Mouse (Mus musculus) spleen, embryonic (tissue): ENCODE measurements around the gene St6gal1.

Experiments
- CTCF ChIA-PET: fragments of 350-600 bp; sonication (Branson Sonifier 250); formaldehyde crosslinking; loops from one replicate; lab custom pipeline; 2022; lab: Charles Lee

Gene St6gal1

GRCm38 (mm10) chr16:23223166-23223870, 1.2 kb upstream of the St6gal1 start:
- CTCF ChIA-PET, result interaction anchor here (0.5 to 0.7 kb wide), 3 partner anchors 43 to 139 kb away, joined by 3 to 8 read pairs (median 4); no protein-coding TSS in a partner anchor

DNA sequence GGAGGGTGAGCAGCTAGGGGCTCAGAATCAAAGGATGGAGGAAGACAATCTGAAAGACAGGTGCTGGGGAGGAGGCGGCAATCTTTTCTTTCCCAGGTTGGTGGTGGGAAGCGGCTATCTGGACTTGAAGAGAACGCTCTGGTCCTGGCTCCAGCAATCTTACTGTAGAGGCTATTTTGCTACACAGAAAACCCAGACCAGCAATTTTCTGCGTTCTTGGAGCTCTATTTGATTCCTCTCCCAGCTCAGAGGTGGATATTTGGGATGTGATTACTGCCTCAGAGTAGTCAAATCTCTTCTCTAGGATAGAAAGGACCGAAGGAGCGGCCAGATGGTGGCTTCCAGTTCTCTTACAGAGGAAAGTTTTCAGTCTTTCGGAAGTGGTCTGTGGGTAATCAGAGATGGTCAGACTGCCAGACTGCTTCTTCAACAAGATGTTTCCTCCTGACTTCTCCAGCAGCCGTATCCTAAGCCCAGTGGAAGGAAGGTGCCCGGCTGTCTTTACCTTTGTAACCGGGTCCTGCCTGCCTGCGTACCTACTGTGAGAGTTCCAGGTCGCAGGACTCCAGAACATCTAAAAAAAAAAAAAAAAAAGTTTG, 570 bp upstream of the St6gal1 start:
- CTCF ChIA-PET, result interaction anchor here (0.7 kb wide), 1 partner anchor 44 kb away, joined by 3 read pairs; no protein-coding TSS in a partner anchor

DNA sequence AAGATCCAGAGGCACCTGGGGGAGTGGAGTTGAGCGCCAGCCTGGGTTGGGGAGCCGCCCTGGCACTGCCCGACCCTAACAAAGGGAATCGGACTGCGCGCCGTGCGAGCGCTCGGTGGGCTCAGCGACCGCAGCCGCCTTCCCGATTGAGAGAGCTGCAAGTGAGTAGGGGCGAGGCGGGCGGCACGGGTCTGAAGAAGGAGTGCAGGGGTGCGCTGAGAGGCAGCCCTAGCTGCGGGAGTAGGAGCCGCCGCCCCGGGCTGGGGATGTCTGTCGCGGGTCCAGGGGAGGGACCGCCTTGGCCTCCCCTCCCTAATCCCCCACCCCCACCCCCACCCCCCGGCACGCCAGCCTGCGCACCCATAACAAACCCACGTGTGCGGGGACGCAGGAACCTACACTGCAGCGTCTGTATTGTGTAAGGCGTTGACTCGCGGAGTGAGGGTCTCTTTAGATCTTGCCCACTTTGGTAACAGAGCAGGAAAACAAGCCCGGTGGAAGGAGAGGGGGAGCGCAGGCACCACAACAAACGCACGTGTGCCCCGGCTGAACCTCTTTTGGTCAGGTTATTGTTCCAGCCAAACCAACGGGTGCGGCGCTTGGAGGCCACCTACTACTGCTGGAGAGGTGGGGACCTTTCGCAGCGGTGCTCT, 655 bp downstream of the St6gal1 start:
- CTCF ChIA-PET, result no interaction called here

DNA sequence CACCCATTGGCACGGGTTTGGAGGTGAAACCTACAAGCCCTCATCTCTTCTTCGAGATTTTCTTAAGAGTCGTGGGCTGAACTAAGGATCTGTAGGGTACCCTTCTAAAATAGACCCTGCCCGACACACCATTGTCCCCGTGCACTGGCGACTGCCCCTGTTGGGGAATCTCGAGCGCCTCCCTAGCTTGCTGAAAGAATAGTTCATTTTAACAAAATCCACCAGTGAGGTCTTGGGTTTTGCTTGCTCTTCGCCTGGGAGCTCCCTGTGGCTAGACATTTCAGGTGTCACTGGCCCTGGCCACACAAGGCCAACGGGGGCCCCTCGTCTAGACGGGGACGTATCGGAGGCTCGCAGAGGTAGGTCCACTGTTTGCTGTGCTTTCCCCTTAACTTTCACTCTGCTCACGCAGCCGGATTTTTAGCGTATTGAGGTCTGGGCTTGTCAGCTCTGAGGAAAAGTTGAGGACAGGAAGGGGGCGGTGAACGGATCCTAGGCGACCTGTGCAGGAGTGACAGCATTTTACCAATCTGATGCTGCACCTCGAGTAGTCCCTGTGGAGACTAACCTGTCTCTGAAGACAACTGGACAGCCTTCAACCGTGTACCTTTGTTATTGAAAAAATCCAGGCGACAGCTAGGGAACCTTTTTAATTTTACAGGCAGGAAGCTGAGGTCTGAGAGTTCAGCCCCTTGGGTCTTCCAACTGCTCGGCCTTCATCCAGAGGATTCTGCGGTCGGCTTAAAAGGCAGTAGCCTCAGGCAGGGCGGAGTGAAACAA, 1.5 kb downstream of the St6gal1 start:
- CTCF ChIA-PET, result no interaction called here

DNA sequence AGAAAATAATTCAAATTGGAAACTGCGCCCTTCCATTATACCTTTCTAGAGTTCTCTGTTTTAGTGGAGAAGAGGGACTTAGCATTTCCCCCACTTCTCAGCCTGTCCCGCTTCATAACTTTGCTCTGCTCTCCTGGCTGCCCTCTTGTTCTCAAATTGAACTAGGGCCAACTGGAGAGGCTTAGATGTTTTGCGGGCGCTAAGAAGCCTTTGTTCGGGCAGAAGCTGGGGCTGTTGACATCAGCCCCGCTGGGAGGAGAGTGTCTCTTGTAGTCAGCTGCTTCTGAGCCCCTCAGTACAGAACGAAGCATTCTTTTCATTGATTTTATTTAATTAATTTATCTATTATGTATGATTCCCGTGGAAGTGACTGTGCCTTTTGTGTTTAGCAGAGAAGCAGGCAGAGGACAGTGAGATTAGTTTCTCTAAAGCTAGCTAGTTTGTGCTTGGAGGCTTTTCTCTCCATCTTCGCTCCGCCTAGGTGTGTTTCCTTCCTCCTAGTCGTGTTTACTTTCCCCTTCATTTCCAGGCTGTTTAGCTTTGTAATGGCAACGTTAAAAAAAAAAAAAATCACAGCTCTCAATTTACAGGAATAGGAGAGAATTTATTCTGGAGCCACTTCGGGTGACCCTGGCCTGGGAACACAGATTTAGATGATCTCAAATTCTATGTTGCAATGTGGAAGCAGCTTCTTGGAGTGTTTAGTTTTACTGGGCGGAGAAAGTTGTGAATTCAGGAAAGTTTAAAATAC, 2.2 kb downstream of the St6gal1 start:
- CTCF ChIA-PET, result interaction anchor here (0.5 kb wide), 1 partner anchor 1548 kb away, joined by 3 read pairs; no protein-coding TSS in a partner anchor

- CTCF ChIA-PET, result no interaction called here
These were observed 3.3 kb downstream of the St6gal1 start for GRCm38 (mm10) chr16:23227851-23228250.

- CTCF ChIA-PET, result no interaction called here
These were observed 3.9 kb downstream of the St6gal1 start for GRCm38 (mm10) chr16:23228486-23228885.

- CTCF ChIA-PET, result no interaction called here
These were observed 5.4 kb downstream of the St6gal1 start for GRCm38 (mm10) chr16:23229945-23230344.

- CTCF ChIA-PET, result interaction anchor here (0.6 to 0.9 kb wide), 2 partner anchors 49 to 111 kb away, joined by 3 to 17 read pairs; no protein-coding TSS in a partner anchor
These were observed 6.6 kb downstream of the St6gal1 start for GRCm38 (mm10) chr16:23231168-23231567.

DNA sequence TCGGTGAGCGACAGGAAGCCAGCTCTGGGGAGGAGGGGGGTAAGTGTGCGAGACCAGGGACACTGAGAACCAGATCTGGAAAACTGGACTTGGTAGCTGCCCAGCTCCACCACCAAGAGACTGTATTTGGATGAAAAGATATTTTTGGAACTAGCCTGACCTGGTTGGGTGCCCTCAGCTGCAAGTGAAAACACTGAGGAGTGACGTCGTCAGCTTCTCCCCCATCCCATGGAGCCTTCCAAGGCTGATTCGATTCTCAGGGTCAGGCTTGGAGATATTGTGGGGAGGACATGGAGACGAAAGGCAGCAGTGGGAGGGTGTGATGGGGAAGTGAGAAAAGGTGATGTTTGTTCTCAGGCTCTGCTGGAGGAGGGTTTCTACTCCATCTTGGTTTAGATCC, 8.2 kb downstream of the St6gal1 start:
- CTCF ChIA-PET, result interaction anchor here (0.6 to 0.7 kb wide), 3 partner anchors 12 to 137 kb away, joined by 4 to 5 read pairs (median 4); no protein-coding TSS in a partner anchor

GRCm38 (mm10) chr16:23233496-23233895, 9.0 kb downstream of the St6gal1 start:
- CTCF ChIA-PET, result interaction anchor here (0.6 kb wide), 1 partner anchor 153 kb away, joined by 3 read pairs; no protein-coding TSS in a partner anchor

DNA sequence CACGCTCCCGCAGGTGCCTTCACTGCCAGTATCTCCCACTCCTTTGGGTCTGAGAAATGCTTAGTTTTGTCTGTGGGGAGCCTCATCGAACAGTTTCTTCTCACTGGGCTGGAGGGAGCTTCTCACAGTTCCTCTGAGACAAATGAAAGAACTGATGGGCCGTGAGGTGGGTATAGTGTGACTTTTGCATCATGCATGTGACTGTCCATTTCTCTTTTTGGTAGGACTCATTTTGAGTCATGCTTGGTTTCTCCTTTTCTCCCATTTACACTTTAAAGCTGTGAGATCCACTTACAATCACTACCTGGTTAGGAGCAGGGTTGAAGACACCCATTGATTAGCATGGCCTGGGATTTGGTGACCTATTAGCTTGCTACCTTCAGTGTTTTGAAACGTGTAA, 10.0 kb downstream of the St6gal1 start:
- CTCF ChIA-PET, result interaction anchor here (0.6 kb wide), 1 partner anchor 20 kb away, joined by 4 read pairs; no protein-coding TSS in a partner anchor

DNA sequence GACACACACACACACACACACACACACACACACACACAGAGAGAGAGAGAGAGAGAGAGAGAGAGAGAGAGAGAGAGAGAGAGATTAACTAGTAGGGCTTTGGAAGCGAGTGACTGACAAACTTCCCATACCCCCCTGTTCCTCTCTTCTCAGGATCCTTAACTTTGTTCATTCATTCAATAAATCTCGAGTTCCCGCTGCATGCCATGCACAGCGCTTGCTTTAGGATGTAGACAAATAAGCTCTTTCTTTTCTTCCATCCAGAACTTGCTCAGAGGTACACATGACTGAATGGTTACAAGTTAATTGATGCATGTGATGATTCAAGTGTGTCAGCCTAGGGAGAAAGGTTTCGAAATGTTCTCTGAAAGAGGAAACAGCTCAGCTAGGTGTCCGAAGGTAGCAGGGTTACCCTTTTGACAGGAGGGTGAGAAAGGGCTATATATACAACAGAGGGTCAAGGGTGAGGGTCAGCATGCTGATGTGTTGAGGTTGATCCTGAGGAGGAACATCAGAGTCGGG, 10.7 kb downstream of the St6gal1 start:
- CTCF ChIA-PET, result interaction anchor here (0.7 kb wide), 1 partner anchor 81 kb away, joined by 20 read pairs; no protein-coding TSS in a partner anchor

- CTCF ChIA-PET, result no interaction called here
These were observed 15.0 kb downstream of the St6gal1 start for GRCm38 (mm10) chr16:23239583-23239982.

- CTCF ChIA-PET, result interaction anchor here (0.5 kb wide), 1 partner anchor 101 kb away, joined by 4 read pairs; no protein-coding TSS in a partner anchor
These were observed 15.8 kb downstream of the St6gal1 start for GRCm38 (mm10) chr16:23240049-23240949.

DNA sequence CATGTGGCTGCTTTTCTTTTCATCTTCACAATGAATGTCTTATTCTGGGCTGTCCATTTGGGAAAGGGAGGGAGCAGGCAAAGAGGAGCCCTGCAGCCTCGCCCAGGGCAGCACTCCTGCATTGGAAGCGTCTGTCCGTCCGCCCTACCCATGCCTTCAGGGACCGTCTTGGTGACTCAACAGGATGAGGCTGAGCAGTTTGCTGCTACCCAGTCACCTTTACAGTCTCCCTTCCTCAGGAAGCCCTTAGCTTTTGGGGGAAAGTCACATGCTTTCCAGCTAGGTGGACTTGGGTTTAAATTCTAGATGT, 16.4 kb downstream of the St6gal1 start:
- CTCF ChIA-PET, result interaction anchor here (0.5 kb wide), 1 partner anchor 102 kb away, joined by 4 read pairs; no protein-coding TSS in a partner anchor

DNA sequence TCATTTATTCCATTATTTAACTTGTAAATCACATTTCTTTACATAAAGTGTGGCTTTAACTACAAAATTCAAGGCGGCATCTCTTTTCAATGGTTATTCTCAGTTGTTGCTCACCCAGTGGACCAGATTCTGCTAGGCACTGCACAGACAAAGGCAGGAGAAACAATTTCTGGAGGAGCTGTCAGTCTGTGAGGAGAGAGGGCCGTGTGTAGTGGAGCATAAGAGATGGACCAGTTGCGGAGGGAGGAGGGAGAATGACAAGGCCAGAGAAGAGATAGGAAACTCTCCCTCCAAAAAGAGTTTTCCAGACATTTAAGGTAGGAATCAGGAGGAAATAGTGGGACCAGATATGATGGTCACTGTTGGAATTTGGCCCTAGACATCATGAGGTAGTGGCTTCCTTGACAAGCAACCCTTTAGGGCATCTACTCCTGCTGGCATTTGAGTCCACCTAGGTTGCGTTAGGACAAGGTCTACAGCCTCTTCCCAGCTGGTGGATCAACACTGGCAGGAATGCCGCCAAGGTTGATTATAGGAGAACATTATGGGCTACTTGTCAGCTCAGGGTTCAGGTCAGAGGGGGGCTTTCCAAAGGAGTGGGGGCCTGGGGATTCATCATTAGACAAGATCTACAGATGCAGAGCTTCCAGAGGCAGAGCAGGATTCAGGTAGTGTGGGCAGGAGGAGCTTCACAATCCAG, 19.3 kb downstream of the St6gal1 start:
- CTCF ChIA-PET, result interaction anchor here (0.5 to 0.6 kb wide), 2 partner anchors 11 to 157 kb away, joined by 4 to 5 read pairs; no protein-coding TSS in a partner anchor

- CTCF ChIA-PET, result interaction anchor here (0.5 to 0.6 kb wide), 2 partner anchors 12 to 156 kb away, joined by 4 to 5 read pairs; no protein-coding TSS in a partner anchor
These were observed 19.9 kb downstream of the St6gal1 start for GRCm38 (mm10) chr16:23244486-23244885.
